Mouse (Mus musculus) limb, embryonic 14.5 days (tissue): Measurements from ENCODE around the gene Sh3gl1. TPM values are rescaled to one million over a fixed set of nuclear protein-coding genes. Genes with fewer than 3 reads are reported as not detected.
"Not testable (repeated sequence)": the region's sequence is repeated elsewhere in the genome, so short reads cannot be mapped to it uniquely, and the experiment has no call there.

ENCODE experiments used
- ATAC-seq: fragments of 200-750 bp; cut with Nextera tagmentation; 2 replicates; pipeline ENCODE4 v1.8.0; 2017; ENCODE audit warnings: low read depth, moderate number of reproducible peaks, moderate TSS enrichment; ENCODE audit not compliant: low FRiP score
- DNase-seq: peaks from one replicate; pipeline ENCODE4 v3.0.0-alpha.2; 2015; ENCODE audit warnings: low spot score
- H3K27ac ChIP-seq: fragments of 300-500 bp; sonication (generic); replicated peaks from 2 replicates; pipeline ENCODE4 v1.5.1; 2014; ENCODE audit warnings: low read depth, mild to moderate bottlenecking, low read length, moderate library complexity, mixed read lengths
- H3K27me3 ChIP-seq: fragments of 300-500 bp; sonication (generic); 2 replicates; pipeline ENCODE4 v1.6.1; 2014; ENCODE audit warnings: low read length, mixed read lengths; ENCODE audit not compliant: control insufficient read depth, insufficient read depth
- H3K36me3 ChIP-seq: fragments of 300-500 bp; sonication (generic); 2 replicates; pipeline ENCODE4 v1.6.1; 2014; ENCODE audit warnings: mild to moderate bottlenecking, low read length, moderate library complexity, mixed read lengths; ENCODE audit not compliant: control insufficient read depth, insufficient read depth
- H3K4me1 ChIP-seq: fragments of 300-500 bp; sonication (generic); 2 replicates; pipeline ENCODE4 v1.6.1; 2014; ENCODE audit warnings: antibody characterized with exemption, low read length, mixed read lengths; ENCODE audit not compliant: control insufficient read depth, insufficient read depth
- H3K4me2 ChIP-seq: fragments of 300-500 bp; sonication (generic); replicated peaks from 2 replicates; pipeline ENCODE4 v1.6.1; 2014; ENCODE audit warnings: low read depth, mild to moderate bottlenecking, low read length, moderate library complexity; ENCODE audit not compliant: severe bottlenecking
- H3K4me3 ChIP-seq: fragments of 300-500 bp; sonication (generic); replicated peaks from 2 replicates; pipeline ENCODE4 v1.5.1; 2014; ENCODE audit warnings: low read length
- H3K9ac ChIP-seq: fragments of 300-500 bp; sonication (generic); 2 replicates; pipeline ENCODE4 v1.6.1; 2014; ENCODE audit warnings: mild to moderate bottlenecking, low read depth, low read length, moderate library complexity; ENCODE audit not compliant: severe bottlenecking
- H3K9me3 ChIP-seq: fragments of 300-500 bp; sonication (generic); 2 replicates; pipeline ENCODE4 v1.6.1; 2016; ENCODE audit warnings: low read length; ENCODE audit not compliant: control insufficient read depth
- POLR2A ChIP-seq: fragments of 200-500 bp; IDR thresholded peaks from 2 replicates; pipeline ENCODE4 v1.8.0; 2012; ENCODE audit warnings: inconsistent platforms, mild to moderate bottlenecking, moderate library complexity, borderline replicate concordance; ENCODE audit not compliant: insufficient read depth, insufficient read length; ENCODE audit errors: extremely low read depth
- WGBS: fragments of 180-500 bp; shearing (Covaris S2); extraction: QIAGEN DNeasy Blood & Tissue Kit; methylation state at CpG from one replicate; pipeline ENCODE4 v1.1.7; 2014; 5-methylcytosine and 5-hydroxymethylcytosine counted together
- polyA plus RNA-seq, 2 experiments: library from polyadenylated mRNA; depleted of rRNA in 1 of 2; stranded (reverse) in 1 of 2; unstranded in 1 of 2; fragments of >200 nt; fragmentation: Nextera tagmentation in 1 of 2; extraction: Ambion mirVana in 1 of 2; gene quantifications; 2 replicates each; pipeline versions ENCODE4 v1.2.1 to v1.2.3; 2012 to 2014

The Sh3gl1 gene
- polyA plus RNA-seq, 2 experiments = 166 to 176 TPM

DNA sequence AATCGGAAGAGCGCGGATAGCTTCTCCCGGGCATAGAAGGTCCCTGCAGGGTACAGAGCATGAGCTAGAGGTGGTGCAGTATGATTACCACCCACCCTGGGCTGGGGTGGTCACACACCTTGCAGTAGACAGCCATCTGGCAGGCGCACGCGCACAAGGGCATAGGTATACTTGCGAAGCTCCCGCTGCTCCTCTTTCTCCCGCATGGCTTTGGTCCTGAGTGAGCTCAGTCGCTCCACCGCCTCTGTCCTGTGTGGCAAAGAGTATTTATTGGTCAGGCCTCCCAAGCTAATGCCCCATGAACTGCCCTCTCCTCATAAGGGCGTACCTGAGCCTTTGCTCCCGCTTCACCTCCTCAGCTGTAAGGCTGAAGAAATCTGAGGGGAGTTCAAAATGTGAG lies 32.6 kb upstream of the Sh3gl1 start:
- Histone ChIP-seq H3K4me1 (peaks cover 4% of the 10 kb centered on the region; the same call in 1 of the 2 replicates), H3K9me3 (no peaks in the 10 kb centered on the region), H3K36me3 (peaks cover 90% of the 10 kb centered on the region), H3K4me3 (no peak overlapping the region), H3K9ac (no peak overlapping the region), H3K4me2 (no peak overlapping the region), H3K27me3 (no peaks in the 10 kb centered on the region), H3K27ac (no peak overlapping the region)
- no peak for ATAC-seq
- WGBS = 91% methylated on average over 14 of the region's 14 CpGs
- no peak for TF ChIP-seq POLR2A
- no peak for DNase-seq

GRCm38 (mm10) chr17:56066451-56066850 lies 30.0 kb upstream of the Sh3gl1 start:
- DNase-seq (no peak), ATAC-seq (no peak)

DNA sequence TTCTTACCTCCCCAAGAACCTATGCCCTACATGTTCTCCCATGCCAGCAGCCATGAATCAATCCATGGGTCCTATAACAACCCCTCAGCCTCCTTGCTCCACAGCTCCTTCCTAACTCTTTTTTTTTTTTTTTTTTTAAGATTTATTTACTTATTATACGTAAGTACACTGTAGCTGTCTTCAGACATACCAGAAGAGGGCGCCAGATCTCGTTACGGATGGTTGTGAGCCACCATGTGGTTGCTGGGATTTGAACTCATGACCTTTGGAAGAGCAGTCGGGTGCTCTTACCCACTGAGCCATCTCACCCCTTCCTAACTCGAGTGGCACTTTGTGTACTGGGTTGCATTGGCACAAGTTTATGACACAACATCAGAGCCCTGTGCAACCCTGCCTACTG lies 29.3 kb upstream of the Sh3gl1 start:
- not testable (repeated sequence) for H3K9ac ChIP-seq, DNase-seq, H3K4me3 ChIP-seq, H3K4me1 ChIP-seq, H3K27me3 ChIP-seq, H3K27ac ChIP-seq, ATAC-seq, H3K9me3 ChIP-seq, H3K4me2 ChIP-seq
- H3K36me3 ChIP-seq = peaks cover 99% of the 10 kb centered on the region
- WGBS = 82% methylated on average over 6 of the region's 6 CpGs

More at GRCm38 (mm10) chr17:56066451-56066850, 30.0 kb upstream of the Sh3gl1 start:
- H3K4me2 ChIP-seq = no peak overlapping the region
- H3K9me3 ChIP-seq = no peaks in the 10 kb centered on the region
- no peaks in the 10 kb centered on the region for H3K4me1 ChIP-seq
- TF ChIP-seq POLR2A = no peak
- no peak overlapping the region for H3K4me3 ChIP-seq
- peaks cover 99% of the 10 kb centered on the region for H3K36me3 ChIP-seq
- H3K27ac ChIP-seq = no peak overlapping the region
- no peak overlapping the region for H3K9ac ChIP-seq
- no peaks in the 10 kb centered on the region for H3K27me3 ChIP-seq

GRCm38 (mm10) chr17:56062081-56062480 lies 25.6 kb upstream of the Sh3gl1 start:
- no peak for TF ChIP-seq POLR2A
- H3K4me2 ChIP-seq = no peak overlapping the region
- H3K9me3 ChIP-seq = no peaks in the 10 kb centered on the region
- DNase-seq (no peak), ATAC-seq (no peak)
- H3K27me3 ChIP-seq = no peaks in the 10 kb centered on the region
- 93% methylated on average over 7 of the region's 7 CpGs for WGBS
- H3K4me3 ChIP-seq = no peak overlapping the region
- H3K27ac ChIP-seq = no peak overlapping the region
- H3K4me1 ChIP-seq = no peaks in the 10 kb centered on the region
- H3K9ac ChIP-seq = no peak overlapping the region
- H3K36me3 ChIP-seq = peaks cover 96% of the 10 kb centered on the region

- Histone ChIP-seq H3K9ac (no peak overlapping the region), H3K4me1 (no peaks in the 10 kb centered on the region), H3K27me3 (no peaks in the 10 kb centered on the region), H3K27ac (no peak overlapping the region), H3K9me3 (no peaks in the 10 kb centered on the region), H3K4me2 (no peak overlapping the region), H3K36me3 (peaks cover 72% of the 10 kb centered on the region), H3K4me3 (no peak overlapping the region)
- 90% methylated on average over 10 of the region's 11 CpGs for WGBS
- TF ChIP-seq POLR2A = no peak
- DNase-seq (no peak), ATAC-seq (no peak)
Observed at GRCm38 (mm10) chr17:56057381-56058120, 21.1 kb upstream of the Sh3gl1 start.
